Mouse (Mus musculus) liver, embryonic 13.5 days (tissue): ENCODE results near the gene Cars2. TPM values are rescaled to one million over a fixed set of nuclear protein-coding genes. Genes with fewer than 3 reads are reported as not detected.
A peak's percentile ranks its signal among the peaks of the same experiment; 100 is the strongest.
"Not testable (repeated sequence)": the region's sequence is repeated elsewhere in the genome, so short reads cannot be mapped to it uniquely, and the experiment has no call there.

Source experiments
- ATAC-seq: fragments of 200-750 bp; cut with Nextera tagmentation; 2 replicates; pipeline ENCODE4 v1.8.0; 2017; ENCODE audit warnings: low read depth, mild to moderate bottlenecking, moderate number of reproducible peaks, moderate library complexity
- DNase-seq: peaks from one replicate; pipeline ENCODE4 v3.0.0; 2022
- H3K27ac ChIP-seq: fragments of 300-500 bp; sonication (generic); 2 replicates; pipeline ENCODE4 v1.5.1; 2015; ENCODE audit warnings: moderate library complexity, mild to moderate bottlenecking, inconsistent platforms
- H3K27me3 ChIP-seq: fragments of 300-500 bp; sonication (generic); 2 replicates; pipeline ENCODE4 v1.6.1; 2015; ENCODE audit warnings: mild to moderate bottlenecking, inconsistent platforms
- H3K36me3 ChIP-seq: fragments of 300-500 bp; sonication (generic); 2 replicates; pipeline ENCODE4 v1.6.1; 2015; ENCODE audit warnings: mild to moderate bottlenecking, inconsistent platforms
- H3K4me1 ChIP-seq: fragments of 300-500 bp; sonication (generic); replicated peaks from 2 replicates; pipeline ENCODE4 v1.6.1; 2015; ENCODE audit warnings: inconsistent platforms
- H3K4me2 ChIP-seq: fragments of 300-500 bp; sonication (generic); 2 replicates; pipeline ENCODE4 v1.6.1; 2015; ENCODE audit warnings: inconsistent platforms, mild to moderate bottlenecking, moderate library complexity
- H3K4me3 ChIP-seq: fragments of 300-500 bp; sonication (generic); replicated peaks from 2 replicates; pipeline ENCODE4 v1.5.1; 2015; ENCODE audit warnings: mild to moderate bottlenecking, inconsistent platforms
- H3K9ac ChIP-seq: fragments of 300-500 bp; sonication (generic); 2 replicates; pipeline ENCODE4 v1.6.1; 2015; ENCODE audit warnings: mild to moderate bottlenecking, inconsistent platforms
- H3K9me3 ChIP-seq: fragments of 300-500 bp; sonication (generic); replicated peaks from 2 replicates; pipeline ENCODE4 v1.6.1; 2016; ENCODE audit warnings: inconsistent platforms
- WGBS: fragments of 180-500 bp; shearing (Covaris S2); methylation state at CpG from one replicate; pipeline ENCODE4 v1.1.7; 2015; ENCODE audit not compliant: insufficient replicate concordance; 5-methylcytosine and 5-hydroxymethylcytosine counted together
- polyA plus RNA-seq: library from polyadenylated mRNA; unstranded; fragments of >200 nt; fragmentation: Nextera tagmentation; extraction: Ambion mirVana; gene quantifications from 2 replicates; pipeline ENCODE4 v1.2.1, GENCODE M21; 2015

The Cars2 gene
- polyA plus RNA-seq, 1 experiment from 2014 or later = 19.4 TPM

DNA sequence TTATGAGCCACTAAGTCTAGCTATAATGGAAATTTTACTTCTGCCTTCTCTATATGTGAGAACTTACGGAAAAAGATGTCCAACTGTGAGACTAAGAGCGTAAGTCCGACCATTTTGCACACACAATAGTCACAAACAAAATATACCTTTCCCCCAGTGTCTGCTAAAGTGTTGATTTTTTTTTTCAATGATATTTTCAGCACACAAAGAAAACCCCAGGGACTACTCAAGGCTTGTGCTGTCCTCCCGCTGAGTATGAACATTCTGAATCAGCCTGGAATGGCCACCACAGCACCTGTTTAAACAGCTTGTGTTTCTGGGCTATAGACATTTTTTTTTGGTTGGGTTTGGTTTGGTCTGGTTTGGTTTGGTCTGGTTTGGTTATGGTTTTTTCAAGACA lies 20.2 kb upstream of the Cars2 start:
- DNase-seq = no peak
- Histone ChIP-seq H3K9me3 (no peaks in the 10 kb centered on the region), H3K36me3 (peaks cover 10% of the 10 kb centered on the region), H3K4me3 (no peak overlapping the region), H3K27me3 (no peaks in the 10 kb centered on the region), H3K4me1 (0 out of 2 replicates have a peak, but pooled peaks cover 9% of the 10 kb centered on the region), H3K9ac (no peak overlapping the region), H3K4me2 (no peak overlapping the region), H3K27ac (no peak overlapping the region)
- 79% methylated on average over 4 of the region's 4 CpGs for WGBS
- no peak for ATAC-seq

GRCm38 (mm10) chr8:11569260-11570097 lies 18.9 kb upstream of the Cars2 start:
- 0 out of 2 replicates have a peak, but pooled peaks cover 4% of the 10 kb centered on the region for H3K4me1 ChIP-seq
- peaks cover 22% of the 10 kb centered on the region for H3K36me3 ChIP-seq
- WGBS = 77% methylated on average over 22 of the region's 22 CpGs
- H3K4me2 ChIP-seq = no peak overlapping the region
- H3K27me3 ChIP-seq = no peaks in the 10 kb centered on the region
- ATAC-seq (no peak), DNase-seq (no peak)
- no peaks in the 10 kb centered on the region for H3K9me3 ChIP-seq
- H3K9ac ChIP-seq = no peak overlapping the region
- H3K27ac ChIP-seq = no peak overlapping the region
- H3K4me3 ChIP-seq = no peak overlapping the region

- not testable (repeated sequence) for H3K27ac ChIP-seq, DNase-seq, ATAC-seq, H3K4me3 ChIP-seq, H3K27me3 ChIP-seq, H3K9me3 ChIP-seq, H3K9ac ChIP-seq, H3K4me2 ChIP-seq, H3K4me1 ChIP-seq
- peaks cover 34% of the 10 kb centered on the region for H3K36me3 ChIP-seq
- 76% methylated on average over 2 of the region's 2 CpGs for WGBS
Observed at GRCm38 (mm10) chr8:11568193-11568592, 17.6 kb upstream of the Cars2 start.

DNA sequence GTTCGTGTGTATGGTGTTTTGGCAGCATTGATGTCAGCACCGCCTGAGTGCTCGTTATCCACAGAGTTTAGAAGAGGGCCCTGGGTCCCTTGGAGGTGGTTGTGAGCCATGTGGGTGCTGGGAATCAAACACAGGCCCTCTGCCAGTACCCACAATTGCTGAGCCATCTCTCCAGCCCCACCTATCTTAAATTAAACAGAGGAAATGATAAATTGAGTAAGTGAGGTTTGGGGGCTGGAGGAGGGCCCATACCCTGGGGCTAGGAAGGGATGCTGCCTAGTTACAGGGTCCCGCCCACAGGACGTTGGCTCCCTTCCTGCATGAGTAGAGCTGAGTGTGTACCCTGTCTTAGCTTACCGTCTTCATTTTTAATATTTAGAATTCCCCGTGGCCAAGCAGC lies 14.1 kb upstream of the Cars2 start:
- Histone ChIP-seq H3K4me3 (no peak overlapping the region), H3K4me1 (peaks cover 9% of the 10 kb centered on the region), H3K4me2 (no peak overlapping the region), H3K27me3 (no peaks in the 10 kb centered on the region), H3K27ac (no peak overlapping the region), H3K9ac (no peak overlapping the region), H3K36me3 (peaks cover 59% of the 10 kb centered on the region), H3K9me3 (no peaks in the 10 kb centered on the region)
- DNase-seq (no peak), ATAC-seq (no peak)
- 77% methylated on average over 7 of the region's 7 CpGs for WGBS

GRCm38 (mm10) chr8:11564236-11564635 lies 13.7 kb upstream of the Cars2 start:
- peaks cover 59% of the 10 kb centered on the region for H3K36me3 ChIP-seq
- H3K4me1 ChIP-seq = peaks cover 13% of the 10 kb centered on the region

DNA sequence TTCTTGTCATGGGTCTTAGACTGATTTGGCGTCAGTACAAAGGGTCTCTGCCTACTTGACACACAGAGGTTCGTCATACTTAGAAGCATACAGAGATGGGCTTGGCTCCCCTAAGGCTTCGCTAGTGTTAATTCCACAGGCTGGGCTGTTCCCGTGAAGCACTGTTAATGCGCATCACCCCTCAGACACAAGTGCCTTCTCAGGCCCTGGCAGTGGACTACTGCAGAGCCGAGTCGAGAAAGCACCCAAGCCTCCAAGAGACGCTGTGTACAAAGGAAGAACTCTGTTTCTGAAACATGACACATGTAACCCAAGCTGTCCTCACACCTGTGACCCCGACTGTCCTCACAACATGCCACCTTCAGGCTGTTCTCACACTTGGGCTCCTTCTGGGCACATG lies 9.6 kb upstream of the Cars2 start:
- no peak overlapping the region for H3K4me2 ChIP-seq
- no peak for ATAC-seq
- 83% methylated on average over 9 of the region's 9 CpGs for WGBS

More at GRCm38 (mm10) chr8:11564236-11564635, 13.7 kb upstream of the Cars2 start:
- Histone ChIP-seq H3K4me3 (no peak overlapping the region), H3K27me3 (no peaks in the 10 kb centered on the region), H3K9me3 (no peaks in the 10 kb centered on the region), H3K9ac (no peak overlapping the region), H3K27ac (no peak overlapping the region), H3K4me2 (no peak overlapping the region)
- WGBS = 65% methylated on average over 5 of the region's 5 CpGs
- ATAC-seq (no peak), DNase-seq (no peak)

GRCm38 (mm10) chr8:11559511-11559910 lies 8.9 kb upstream of the Cars2 start:
- Histone ChIP-seq H3K36me3 (peaks cover 38% of the 10 kb centered on the region), H3K27ac (no peak overlapping the region), H3K9ac (peak overlapping the region; percentile 85), H3K4me3 (peak overlapping the region; percentile 92), H3K4me2 (peak overlapping the region; percentile 78), H3K27me3 (no peaks in the 10 kb centered on the region), H3K4me1 (peaks cover 27% of the 10 kb centered on the region), H3K9me3 (no peaks in the 10 kb centered on the region)
- ATAC-seq = no peak
- 65% methylated on average over 3 of the region's 3 CpGs for WGBS
- no peak for DNase-seq

More for the DNA sequence above, 9.6 kb upstream of the Cars2 start:
- Histone ChIP-seq H3K27me3 (no peaks in the 10 kb centered on the region), H3K4me1 (peaks cover 22% of the 10 kb centered on the region), H3K27ac (no peak overlapping the region), H3K9me3 (no peaks in the 10 kb centered on the region), H3K36me3 (peaks cover 44% of the 10 kb centered on the region), H3K4me3 (no peak overlapping the region), H3K9ac (peak overlapping the region; percentile 85; the same call in 1 of the 2 replicates)
- DNase-seq = no peak

GRCm38 (mm10) chr8:11557768-11558629 lies 7.4 kb upstream of the Cars2 start:
- DNase-seq (peak; percentile 94), ATAC-seq (peak; percentile 83)
- Histone ChIP-seq H3K9me3 (no peaks in the 10 kb centered on the region), H3K36me3 (peaks cover 24% of the 10 kb centered on the region), H3K4me3 (peak overlapping the region; percentile 92), H3K27me3 (no peaks in the 10 kb centered on the region), H3K9ac (peak overlapping the region; percentile 96), H3K4me1 (peaks cover 39% of the 10 kb centered on the region), H3K27ac (peak overlapping the region; percentile 99), H3K4me2 (peak overlapping the region; percentile 98)
- under 1% methylated on average over 67 of the region's 67 CpGs for WGBS

GRCm38 (mm10) chr8:11557424-11557767 lies 6.8 kb upstream of the Cars2 start:
- ATAC-seq = 0 out of 2 replicates have a peak, but pooled peaks have one; percentile 0
- H3K4me2 ChIP-seq = peak overlapping the region; percentile 98
- WGBS = under 1% methylated on average over 32 of the region's 32 CpGs

GRCm38 (mm10) chr8:11556691-11557423 lies 6.3 kb upstream of the Cars2 start:
- peaks cover 39% of the 10 kb centered on the region for H3K4me1 ChIP-seq
- H3K27me3 ChIP-seq = no peaks in the 10 kb centered on the region
- DNase-seq = no peak
- peaks cover 16% of the 10 kb centered on the region for H3K36me3 ChIP-seq
- H3K27ac ChIP-seq = peak overlapping the region; percentile 99
- no peaks in the 10 kb centered on the region for H3K9me3 ChIP-seq
- WGBS = under 1% methylated on average over 85 of the region's 85 CpGs
- H3K4me3 ChIP-seq = peak overlapping the region; percentile 92
- H3K9ac ChIP-seq = peak overlapping the region; percentile 96
- no peak for ATAC-seq
- peak overlapping the region; percentile 98 for H3K4me2 ChIP-seq

More at GRCm38 (mm10) chr8:11557424-11557767, 6.8 kb upstream of the Cars2 start:
- Histone ChIP-seq H3K27me3 (no peaks in the 10 kb centered on the region), H3K4me3 (peak overlapping the region; percentile 92), H3K36me3 (peaks cover 21% of the 10 kb centered on the region), H3K27ac (peak overlapping the region; percentile 99), H3K9ac (peak overlapping the region; percentile 96), H3K9me3 (no peaks in the 10 kb centered on the region), H3K4me1 (peaks cover 39% of the 10 kb centered on the region)
- no peak for DNase-seq
